Comparison of ENCODE assay signal across 8 mouse cellular contexts in genomic region chr12:7978190-7978884, GRCm38 (mm10). TPM values are rescaled to one million over a fixed set of nuclear protein-coding genes. Genes with fewer than 3 reads are reported as not detected.
DNase-seq lines count a peak whose midpoint lies in the region; ATAC-seq and TF ChIP-seq lines count a peak whose summit lies in the region.

No protein-coding gene starts in this region.

- no peak overlapping the region for H3K4me2 ChIP-seq in heart, embryonic 16.5 days (ENCODE audit: low read depth, low read length)
- H3K4me2 ChIP-seq in liver, embryonic 12.5 days = peak overlapping the region; percentile 20; the same call in 1 of the 2 replicates
- H3K4me2 ChIP-seq in neural tube, embryonic 11.5 days (ENCODE audit: low read depth) = no peak overlapping the region

- H3ac ChIP-seq in C2C12 (ENCODE audit: control insufficient read depth, insufficient read length, low read depth) = no peak overlapping the region

- H3K9me3 ChIP-seq in erythroblast, embryonic 14.5 days (ENCODE audit: control insufficient read depth, low read length) = 0 out of 2 replicates have a peak, but pooled peaks cover 3% of the 10 kb centered on the region
- no peaks in the 10 kb centered on the region for H3K9me3 ChIP-seq in heart, embryonic 16.5 days (replicated peaks; ENCODE audit: control insufficient read depth, low read length)
- no peaks in the 10 kb centered on the region for H3K9me3 ChIP-seq in liver, embryonic 12.5 days (replicated peaks)
- H3K9me3 ChIP-seq in neural tube, embryonic 11.5 days (ENCODE audit: control insufficient read depth, low read length) = no peaks in the 10 kb centered on the region

- 45% methylated on average over 13 of the region's 13 CpGs for WGBS in heart, embryonic 16.5 days
- WGBS in liver, embryonic 12.5 days (ENCODE audit: insufficient replicate concordance) = 42% methylated on average over 13 of the region's 13 CpGs
- WGBS in neural tube, embryonic 11.5 days = 52% methylated on average over 13 of the region's 13 CpGs

- no peak overlapping the region for H3K27ac ChIP-seq in bone marrow macrophage, adult 2 months (ENCODE audit: insufficient read depth, low read depth, low read length)
- no peak overlapping the region for H3K27ac ChIP-seq in heart, embryonic 16.5 days (ENCODE audit: low read length)
- H3K27ac ChIP-seq in liver, embryonic 12.5 days = peak overlapping the region; percentile 67
- H3K27ac ChIP-seq in neural tube, embryonic 11.5 days (ENCODE audit: low read depth, low read length) = no peak overlapping the region

- no peaks in the 10 kb centered on the region for H3K4me1 ChIP-seq in bone marrow macrophage, adult 2 months (ENCODE audit: control insufficient read depth, insufficient read depth, low read length)
- H3K4me1 ChIP-seq in erythroblast, embryonic 14.5 days (ENCODE audit: control insufficient read depth) = no peaks in the 10 kb centered on the region
- H3K4me1 ChIP-seq in heart, embryonic 16.5 days (ENCODE audit: control insufficient read depth, insufficient read depth, low read length) = no peaks in the 10 kb centered on the region
- 0 out of 2 replicates have a peak, but pooled peaks cover 2% of the 10 kb centered on the region for H3K4me1 ChIP-seq in liver, embryonic 12.5 days
- no peaks in the 10 kb centered on the region for H3K4me1 ChIP-seq in neural tube, embryonic 11.5 days (ENCODE audit: control insufficient read depth, insufficient read depth, low read length)

- TF ChIP-seq CTCF in C2C12 (IDR thresholded peaks at IDR 0.05; ENCODE audit: control insufficient read depth, insufficient read depth, insufficient read length) = peak; percentile 70
- TF ChIP-seq CTCF in bone marrow macrophage, adult 2 months (IDR thresholded peaks at IDR 0.05; ENCODE audit: low read depth, low read length) = peak; percentile 81

- peak; percentile 71 to 82 for DNase-seq in kidney, postnatal 25 days
- DNase-seq in neural tube, embryonic 11.5 days (ENCODE audit: low spot score) = peak; percentile 77
- peak; percentile 22 for DNase-seq in telencephalon, adult 2 months (ENCODE audit: low read depth, low spot score)

- H3K4me3 ChIP-seq in C2C12 (ENCODE audit: insufficient read depth, poor library complexity, severe bottlenecking) = no peak overlapping the region
- H3K4me3 ChIP-seq in bone marrow macrophage, adult 2 months (ENCODE audit: insufficient read depth, low read length) = no peak overlapping the region
- H3K4me3 ChIP-seq in erythroblast, embryonic 14.5 days (replicated peaks) = peak overlapping the region; percentile 57
- H3K4me3 ChIP-seq in heart, embryonic 16.5 days (ENCODE audit: low read length) = no peak overlapping the region
- H3K4me3 ChIP-seq in liver, embryonic 12.5 days = peak overlapping the region; percentile 45
- no peak overlapping the region for H3K4me3 ChIP-seq in neural tube, embryonic 11.5 days (ENCODE audit: low read depth, low read length)

- no peaks in the 10 kb centered on the region for H3K36me3 ChIP-seq in C2C12 (ENCODE audit: control insufficient read depth, insufficient read depth)
- H3K36me3 ChIP-seq in erythroblast, embryonic 14.5 days (ENCODE audit: control insufficient read depth) = no peaks in the 10 kb centered on the region; the same call in 1 of the 2 replicates
- no peaks in the 10 kb centered on the region for H3K36me3 ChIP-seq in heart, embryonic 16.5 days (ENCODE audit: control insufficient read depth, insufficient read depth)
- H3K36me3 ChIP-seq in liver, embryonic 12.5 days = peaks cover 5% of the 10 kb centered on the region; the same call in 1 of the 2 replicates
- no peaks in the 10 kb centered on the region for H3K36me3 ChIP-seq in neural tube, embryonic 11.5 days (ENCODE audit: control insufficient read depth, insufficient read depth, low read length)

- ATAC-seq in heart, embryonic 16.5 days (replicated peaks; ENCODE audit: extremely low read depth, insufficient read depth, low FRiP score) = 0 out of 2 replicates have a peak, but pooled peaks have one; percentile 41
- peak; percentile 80 for ATAC-seq in liver, embryonic 12.5 days
- peak; percentile 68; the same call in 1 of the 2 replicates for ATAC-seq in neural tube, embryonic 11.5 days (ENCODE audit: insufficient read depth, low FRiP score, low TSS enrichment)

- no peaks in the 10 kb centered on the region for H3K27me3 ChIP-seq in C2C12 (ENCODE audit: control insufficient read depth, insufficient read depth, insufficient read length)
- no peaks in the 10 kb centered on the region for H3K27me3 ChIP-seq in erythroblast, embryonic 14.5 days (ENCODE audit: control insufficient read depth)
- H3K27me3 ChIP-seq in heart, embryonic 16.5 days (ENCODE audit: control insufficient read depth, insufficient read depth, low read length) = no peaks in the 10 kb centered on the region
- no peaks in the 10 kb centered on the region for H3K27me3 ChIP-seq in liver, embryonic 12.5 days (replicated peaks)
- no peaks in the 10 kb centered on the region for H3K27me3 ChIP-seq in neural tube, embryonic 11.5 days (ENCODE audit: control insufficient read depth, insufficient read depth, low read length)

- no peaks in the 10 kb centered on the region for H3K79me3 ChIP-seq in C2C12 (ENCODE audit: low read depth)

- H3K79me2 ChIP-seq in C2C12 (ENCODE audit: control insufficient read depth, insufficient read depth) = no peaks in the 10 kb centered on the region

- no peak overlapping the region for H3K9ac ChIP-seq in heart, embryonic 16.5 days (ENCODE audit: low read length)
- no peak overlapping the region for H3K9ac ChIP-seq in liver, embryonic 12.5 days
- no peak overlapping the region for H3K9ac ChIP-seq in neural tube, embryonic 11.5 days (ENCODE audit: low read length)

- TF ChIP-seq POLR2A in bone marrow macrophage, adult 2 months (IDR thresholded peaks at IDR 0.05; ENCODE audit: borderline replicate concordance, low read depth, low read length) = no peak

TF ChIP-seq in C2C12, 6 proteins besides CTCF, POLR2A, EP300 and RAD21:
- TF ChIP-seq FOSL1 (IDR thresholded peaks at IDR 0.05; ENCODE audit: insufficient read depth, low read length, poor library complexity, severe bottlenecking) (no peak), USF1 (IDR thresholded peaks at IDR 0.05; ENCODE audit: low read depth) (no peak), CEBPB (IDR thresholded peaks at IDR 0.05; ENCODE audit: low read depth) (peak; percentile 24), MYOD1 (IDR thresholded peaks at IDR 0.05; ENCODE audit: control insufficient read depth, insufficient read length, low read depth) (no peak)
TF ChIP-seq in C2C12: peak in this region for 1.

RNA-seq across cellular contexts. Expression of gene Apob, which starts 0.9 kb away (rescaled TPM):
- polyA plus RNA-seq in C2C12 (2012; fragmentation: generic; extraction: Trizol) = 0.07 TPM
- 0.25 TPM in 1 of 2 replicates, not detected in the other for polyA plus RNA-seq in bone marrow macrophage, adult 2 months (2012; ENCODE audit: insufficient read depth, insufficient read length, missing spikeins)
- 0.01 and 0.03 TPM in 2 replicates for polyA plus RNA-seq in erythroblast, embryonic 14.5 days (2012)
- polyA plus RNA-seq in heart, embryonic 16.5 days (2015; fragmentation: Nextera tagmentation; extraction: Ambion mirVana) = 0.07 and 0.95 TPM in 2 replicates
- polyA plus RNA-seq in liver, embryonic 12.5 days (2016; fragmentation: Nextera tagmentation; extraction: Ambion mirVana) = 64.5 and 69.2 TPM in 2 replicates
- polyA plus RNA-seq in neural tube, embryonic 11.5 days (2014; fragmentation: Nextera tagmentation; extraction: Ambion mirVana) = 0.01 and 0.08 TPM in 2 replicates

Comparison
In these comparisons a context has a peak if more than half of its experiments do, and no peak if none do; other contexts are left out.
1. H3K4me3 ChIP-seq: peak in erythroblast, embryonic 14.5 days (single experiment) and liver, embryonic 12.5 days (single experiment); none in C2C12 (single experiment), bone marrow macrophage, adult 2 months (single experiment), heart, embryonic 16.5 days (single experiment) and neural tube, embryonic 11.5 days (single experiment).
2. DNase-seq: peak in every context shown above with its lines; median percentile 77 in neural tube, embryonic 11.5 days; 76 in kidney, postnatal 25 days; 22 in telencephalon, adult 2 months.
3. RNA of gene Apob, which starts 0.9 kb away (polyA plus RNA-seq): 64.5 to 69.2 TPM in liver, embryonic 12.5 days; 0.07 to 0.95 TPM in heart, embryonic 16.5 days, 0.01 to 0.08 TPM in neural tube, embryonic 11.5 days, 0.07 TPM in C2C12 (single experiment), 0.01 to 0.03 TPM in erythroblast, embryonic 14.5 days and 0.25 TPM in bone marrow macrophage, adult 2 months; every median in the first group is over 10 times any median in the second.
4. Peak in every context shown above with its lines, with median percentiles within 50 percentile points of each other: ATAC-seq.